Mouse (Mus musculus) hindbrain, embryonic 12.5 days (tissue): ENCODE measurements around the gene Ppp1r15b. TPM values are rescaled to one million over a fixed set of nuclear protein-coding genes. Genes with fewer than 3 reads are reported as not detected.

Source experiments
- ATAC-seq: fragments of 200-750 bp; cut with Nextera tagmentation; 2 replicates; pipeline ENCODE4 v1.8.0; 2017; ENCODE audit warnings: moderate TSS enrichment; ENCODE audit not compliant: low FRiP score
- H3K27ac ChIP-seq: fragments of 300-500 bp; sonication (generic); 2 replicates; pipeline ENCODE4 v1.5.1; 2016; ENCODE audit warnings: mild to moderate bottlenecking
- H3K27me3 ChIP-seq: fragments of 300-500 bp; sonication (generic); 2 replicates; pipeline ENCODE4 v1.6.1; 2016; ENCODE audit warnings: mild to moderate bottlenecking
- H3K36me3 ChIP-seq: fragments of 300-500 bp; sonication (generic); 2 replicates; pipeline ENCODE4 v1.6.1; 2016; ENCODE audit warnings: mild to moderate bottlenecking
- H3K4me1 ChIP-seq: fragments of 300-500 bp; sonication (generic); 2 replicates; pipeline ENCODE4 v1.6.1; 2016
- H3K4me2 ChIP-seq: fragments of 300-500 bp; sonication (generic); replicated peaks from 2 replicates; pipeline ENCODE4 v1.6.1; 2016; ENCODE audit warnings: mild to moderate bottlenecking
- H3K4me3 ChIP-seq: fragments of 300-500 bp; sonication (generic); 2 replicates; pipeline ENCODE4 v1.5.1; 2016; ENCODE audit warnings: mild to moderate bottlenecking
- H3K9ac ChIP-seq: fragments of 300-500 bp; sonication (generic); 2 replicates; pipeline ENCODE4 v1.6.1; 2016; ENCODE audit warnings: mild to moderate bottlenecking, moderate library complexity
- H3K9me3 ChIP-seq: fragments of 300-500 bp; sonication (generic); replicated peaks from 2 replicates; pipeline ENCODE4 v1.6.1; 2016; ENCODE audit warnings: mild to moderate bottlenecking
- WGBS: fragments of 180-500 bp; shearing (Covaris S2); methylation state at CpG from one replicate; pipeline ENCODE4 v1.1.7; 2016; 5-methylcytosine and 5-hydroxymethylcytosine counted together
- polyA plus RNA-seq: library from polyadenylated mRNA; unstranded; fragments of >200 nt; fragmentation: Nextera tagmentation; extraction: Ambion mirVana; gene quantifications from 2 replicates; pipeline ENCODE4 v1.2.1, GENCODE M21; 2016

Gene Ppp1r15b
- polyA plus RNA-seq, 1 experiment from 2014 or later = 49.1 TPM

DNA sequence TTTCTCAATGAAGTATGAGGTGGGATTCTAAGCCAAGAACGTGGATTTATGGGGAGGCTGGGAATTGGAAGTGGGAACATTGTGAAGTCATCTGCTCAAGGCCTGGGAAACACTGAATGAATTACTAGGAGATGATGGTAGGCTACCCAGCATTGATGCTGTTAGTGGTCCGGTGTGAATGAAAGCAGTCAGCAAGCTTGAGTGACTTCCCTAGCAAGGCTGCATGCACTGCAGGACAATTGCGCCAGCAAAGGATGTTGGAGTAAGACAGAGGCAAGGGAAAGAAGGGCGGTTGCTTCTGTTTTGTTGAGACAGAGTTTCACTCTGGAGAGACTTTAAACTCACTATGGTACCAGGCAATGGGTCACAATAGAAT is 4.6 kb upstream of the Ppp1r15b start:
- no peak for ATAC-seq
- Histone ChIP-seq H3K27ac (no peak overlapping the region), H3K36me3 (no peaks in the 10 kb centered on the region), H3K27me3 (no peaks in the 10 kb centered on the region), H3K9ac (no peak overlapping the region), H3K4me3 (no peak overlapping the region), H3K9me3 (no peaks in the 10 kb centered on the region), H3K4me1 (peaks cover 10% of the 10 kb centered on the region), H3K4me2 (no peak overlapping the region)
- WGBS = 57% methylated on average over 4 of the region's 4 CpGs

GRCm38 (mm10) chr1:133127328-133127727 is 3.6 kb upstream of the Ppp1r15b start:
- Histone ChIP-seq H3K36me3 (no peaks in the 10 kb centered on the region), H3K27ac (no peak overlapping the region), H3K9ac (no peak overlapping the region), H3K4me2 (no peak overlapping the region), H3K4me3 (no peak overlapping the region), H3K9me3 (no peaks in the 10 kb centered on the region), H3K4me1 (peaks cover 14% of the 10 kb centered on the region), H3K27me3 (no peaks in the 10 kb centered on the region)
- no peak for ATAC-seq
- 67% methylated on average over 9 of the region's 9 CpGs for WGBS

GRCm38 (mm10) chr1:133129471-133130221 is 1.3 kb upstream of the Ppp1r15b start:
- 16% methylated on average over 16 of the region's 16 CpGs for WGBS
- Histone ChIP-seq H3K36me3 (no peaks in the 10 kb centered on the region), H3K9me3 (no peaks in the 10 kb centered on the region), H3K4me3 (no peak overlapping the region), H3K4me2 (peak overlapping the region; percentile 21), H3K27me3 (no peaks in the 10 kb centered on the region), H3K27ac (peak overlapping the region; percentile 97), H3K9ac (no peak overlapping the region), H3K4me1 (peaks cover 37% of the 10 kb centered on the region)
- no peak for ATAC-seq

DNA sequence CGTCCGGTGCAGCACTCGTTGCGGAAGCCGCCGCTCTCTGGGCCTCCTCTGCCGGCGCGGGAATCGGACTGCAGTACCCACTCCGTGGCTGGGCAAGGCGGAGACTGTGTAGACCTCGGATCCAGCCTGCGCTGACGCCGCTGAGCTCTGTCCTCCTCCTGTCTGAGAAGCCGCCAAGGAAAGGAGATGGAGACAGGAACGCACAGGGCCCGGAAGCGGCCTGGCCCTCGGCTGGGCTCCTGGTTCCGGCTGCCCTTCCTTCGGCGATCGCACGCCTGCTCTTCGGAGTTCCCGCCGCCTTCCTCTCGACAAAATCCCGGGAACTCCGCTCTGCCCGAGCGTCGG is 590 bp downstream of the Ppp1r15b start:
- Histone ChIP-seq H3K27me3 (no peaks in the 10 kb centered on the region), H3K4me3 (peak overlapping the region; percentile 97), H3K9me3 (no peaks in the 10 kb centered on the region), H3K4me2 (peak overlapping the region; percentile 99), H3K36me3 (peaks cover 1% of the 10 kb centered on the region; the same call in 1 of the 2 replicates), H3K27ac (peak overlapping the region; percentile 97), H3K4me1 (peaks cover 52% of the 10 kb centered on the region), H3K9ac (peak overlapping the region; percentile 96)
- ATAC-seq = no peak
- under 1% methylated on average over 35 of the region's 35 CpGs for WGBS

GRCm38 (mm10) chr1:133131936-133132335 is 993 bp downstream of the Ppp1r15b start:
- no peak for ATAC-seq
- H3K4me3 ChIP-seq = peak overlapping the region; percentile 97
- H3K27ac ChIP-seq = peak overlapping the region; percentile 97
- no peaks in the 10 kb centered on the region for H3K9me3 ChIP-seq
- H3K27me3 ChIP-seq = no peaks in the 10 kb centered on the region
- peak overlapping the region; percentile 96 for H3K9ac ChIP-seq
- peaks cover 52% of the 10 kb centered on the region for H3K4me1 ChIP-seq
- H3K4me2 ChIP-seq = peak overlapping the region; percentile 99
- peaks cover 5% of the 10 kb centered on the region for H3K36me3 ChIP-seq
- WGBS = 1% methylated on average over 11 of the region's 11 CpGs

GRCm38 (mm10) chr1:133132388-133133326 is 1.7 kb downstream of the Ppp1r15b start:
- ATAC-seq = no peak
- H3K4me2 ChIP-seq = peak overlapping the region; percentile 99
- peak overlapping the region; percentile 96 for H3K9ac ChIP-seq
- no peak overlapping the region for H3K27ac ChIP-seq
- 12% methylated on average over 26 of the region's 26 CpGs for WGBS
- peaks cover 52% of the 10 kb centered on the region for H3K4me1 ChIP-seq
- H3K4me3 ChIP-seq = peak overlapping the region; percentile 97
- H3K9me3 ChIP-seq = no peaks in the 10 kb centered on the region
- H3K27me3 ChIP-seq = no peaks in the 10 kb centered on the region
- peaks cover 12% of the 10 kb centered on the region for H3K36me3 ChIP-seq

GRCm38 (mm10) chr1:133133425-133133824 is 2.5 kb downstream of the Ppp1r15b start:
- Histone ChIP-seq H3K4me2 (peak overlapping the region; percentile 99), H3K9ac (peak overlapping the region; percentile 96), H3K4me1 (peaks cover 52% of the 10 kb centered on the region), H3K4me3 (peak overlapping the region; percentile 97), H3K36me3 (peaks cover 20% of the 10 kb centered on the region), H3K27ac (no peak overlapping the region), H3K9me3 (no peaks in the 10 kb centered on the region), H3K27me3 (no peaks in the 10 kb centered on the region)
- 16% methylated on average over 2 of the region's 2 CpGs for WGBS
- ATAC-seq = no peak

DNA sequence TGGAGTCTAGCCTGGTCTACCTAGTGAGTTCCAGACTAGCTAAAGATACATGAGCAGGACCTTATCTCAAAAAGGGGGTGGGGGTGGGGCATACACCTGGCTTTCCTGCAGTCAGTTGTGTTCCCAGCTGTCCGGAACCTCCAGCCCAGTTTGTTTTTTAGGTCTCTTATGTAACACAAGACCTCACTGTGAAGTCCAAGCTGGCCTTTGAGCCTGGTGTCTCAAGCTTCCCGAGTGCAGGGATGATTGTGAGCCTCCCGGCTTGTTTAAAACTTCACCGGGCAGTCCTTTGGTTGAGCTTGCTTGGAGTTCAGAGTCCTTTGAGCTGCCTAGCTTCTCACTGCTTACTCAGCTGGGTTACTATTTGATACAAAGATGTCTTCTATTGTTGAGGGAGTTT is 3.1 kb downstream of the Ppp1r15b start:
- Histone ChIP-seq H3K9ac (peak overlapping the region; percentile 96), H3K27me3 (no peaks in the 10 kb centered on the region), H3K4me3 (peak overlapping the region; percentile 97), H3K9me3 (no peaks in the 10 kb centered on the region), H3K4me2 (peak overlapping the region; percentile 99), H3K36me3 (peaks cover 23% of the 10 kb centered on the region), H3K27ac (no peak overlapping the region), H3K4me1 (peaks cover 52% of the 10 kb centered on the region)
- ATAC-seq = no peak
- 17% methylated on average over 4 of the region's 4 CpGs for WGBS

DNA sequence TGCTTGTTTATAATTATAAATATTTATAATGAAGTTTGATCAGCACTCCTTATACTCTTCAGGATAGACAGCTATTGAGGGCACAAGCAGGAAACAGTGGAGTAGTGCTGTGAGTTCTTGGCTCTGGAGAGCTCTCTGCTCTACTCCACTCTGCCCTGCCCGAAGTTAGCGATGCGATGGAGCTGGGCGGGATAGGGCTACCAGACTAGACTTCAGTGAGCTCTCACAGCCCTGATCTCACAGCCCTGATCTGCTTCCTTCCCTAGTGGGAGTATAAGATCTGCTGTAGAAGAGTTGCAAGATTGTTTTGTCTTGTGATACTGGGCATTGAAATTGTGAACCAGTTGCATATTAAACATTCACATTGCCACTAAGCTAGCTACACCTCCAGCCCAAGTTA is 3.9 kb downstream of the Ppp1r15b start:
- Histone ChIP-seq H3K9ac (peak overlapping the region; percentile 59), H3K36me3 (peaks cover 29% of the 10 kb centered on the region), H3K9me3 (no peaks in the 10 kb centered on the region), H3K4me3 (peak overlapping the region; percentile 97), H3K27ac (no peak overlapping the region), H3K4me2 (peak overlapping the region; percentile 99), H3K27me3 (no peaks in the 10 kb centered on the region), H3K4me1 (peaks cover 47% of the 10 kb centered on the region)
- ATAC-seq = no peak
- 54% methylated on average over 4 of the region's 4 CpGs for WGBS

- Histone ChIP-seq H3K27me3 (no peaks in the 10 kb centered on the region), H3K4me2 (peak overlapping the region; percentile 99), H3K9me3 (no peaks in the 10 kb centered on the region), H3K36me3 (peaks cover 38% of the 10 kb centered on the region), H3K4me1 (peaks cover 42% of the 10 kb centered on the region), H3K9ac (0 out of 2 replicates have a peak overlapping the region, but pooled peaks have one; percentile 6), H3K4me3 (0 out of 2 replicates have a peak overlapping the region, but pooled peaks have one; percentile 97), H3K27ac (no peak overlapping the region)
- ATAC-seq = no peak
- 69% methylated on average over 5 of the region's 5 CpGs for WGBS
Measured at GRCm38 (mm10) chr1:133135808-133136207, 4.9 kb downstream of the Ppp1r15b start.

- peaks cover 54% of the 10 kb centered on the region for H3K36me3 ChIP-seq
Measured at GRCm38 (mm10) chr1:133138401-133138800, 7.5 kb downstream of the Ppp1r15b start.

More at GRCm38 (mm10) chr1:133138401-133138800, 7.5 kb downstream of the Ppp1r15b start:
- ATAC-seq = no peak
- peaks cover 27% of the 10 kb centered on the region for H3K4me1 ChIP-seq
- WGBS = 96% methylated on average over 1 of the region's 1 CpGs
- H3K9ac ChIP-seq = no peak overlapping the region
- H3K9me3 ChIP-seq = no peaks in the 10 kb centered on the region
- no peak overlapping the region for H3K4me2 ChIP-seq
- no peaks in the 10 kb centered on the region for H3K27me3 ChIP-seq
- no peak overlapping the region for H3K4me3 ChIP-seq
- H3K27ac ChIP-seq = no peak overlapping the region
